Mouse (Mus musculus) cortical plate, adult 2 months (tissue): ENCODE data around the gene Rnpc3.

Source experiments
- CTCF ChIP-seq: fragments of 200-500 bp; IDR thresholded peaks from 2 replicates; pipeline ENCODE4 v1.5.1; 2011; ENCODE audit warnings: mild to moderate bottlenecking, control low read depth, low read length; ENCODE audit not compliant: insufficient read depth; ENCODE audit errors: extremely low read depth
- POLR2A ChIP-seq: fragments of 200-500 bp; IDR thresholded peaks from 2 replicates; pipeline ENCODE4 v1.6.1; 2011; ENCODE audit warnings: mild to moderate bottlenecking, low read length, control low read depth; ENCODE audit not compliant: insufficient read depth; ENCODE audit errors: extremely low read depth

DNA sequence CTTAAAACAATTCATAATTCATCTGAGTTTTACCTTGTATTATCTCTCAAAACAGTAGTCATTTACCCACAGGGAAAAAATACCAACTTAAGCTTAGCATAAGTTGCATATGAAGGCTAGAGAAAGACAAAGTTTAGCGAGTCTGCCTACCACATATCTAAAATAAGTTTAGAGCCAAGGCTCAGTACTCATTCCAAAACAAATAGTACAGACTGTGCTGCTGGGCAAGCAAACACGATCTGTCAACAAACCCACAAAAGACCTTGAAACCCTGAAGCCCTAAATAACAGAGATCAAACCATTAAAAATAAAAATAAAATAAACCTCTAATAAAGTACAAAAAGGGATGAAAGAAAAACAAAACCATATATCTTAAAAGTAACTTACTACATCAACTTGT, 55.8 kb downstream of the Rnpc3 start:
- TF ChIP-seq CTCF (no peak), POLR2A (no peak)
